ENCODE assay signal across 10 mouse cellular contexts in genomic region chr6:98048671-98049438, GRCm38 (mm10).
DNase-seq lines count a peak whose midpoint lies in the region; ATAC-seq lines count a peak whose summit lies in the region.
"Had no signal": no experiment of that assay in that cellular context is flagged by ENCODE, and none has a peak within 500 bp of the region (broad histone marks: within the 10 kb centered on the region; RNA-seq: fewer than 3 reads in every experiment).

No protein-coding gene starts in this region.

- ATAC-seq in forebrain, embryonic 11.5 days (replicated peaks; ENCODE audit: low FRiP score) = peak; percentile 88
- no peak for ATAC-seq in CD4-positive, CD25-positive, alpha-beta regulatory T cell, adult 4 months

- peak; percentile 5 for DNase-seq in gastrocnemius, postnatal 25 days
- no peak for DNase-seq in gastrocnemius, postnatal 36 days
- peak; percentile 95 for DNase-seq in Muller cell, postnatal 12 days (ENCODE audit: inconsistent ontology term)
- DNase-seq in forebrain, embryonic 11.5 days (ENCODE audit: low spot score) = peak; percentile 68
- peak; percentile 23 to 48 for DNase-seq in left cerebral cortex, adult 9 months (ENCODE audit: low spot score in 2 of 2)
- no peak for DNase-seq in natural killer cell, adult 2 months (ENCODE audit: low spot score in 2 of 2)
- DNase-seq in thymus, postnatal 0 days (ENCODE audit: low spot score) = no peak

- no peak overlapping the region; the same call in 1 of the 2 replicates for H3K27ac ChIP-seq in forebrain, embryonic 11.5 days (ENCODE audit: low read depth, low read length)
- H3K27ac ChIP-seq: limb, embryonic 15.5 days had no signal

- no peaks in the 10 kb centered on the region for H3K9me3 ChIP-seq in forebrain, embryonic 11.5 days (ENCODE audit: control insufficient read depth, low read length)
- H3K9me3 ChIP-seq: limb, embryonic 15.5 days had no signal

- H3K4me1 ChIP-seq in forebrain, embryonic 11.5 days (replicated peaks; ENCODE audit: control insufficient read depth, insufficient read depth, low read length) = peaks cover 8% of the 10 kb centered on the region; the same call in 1 of the 2 replicates

- no peak overlapping the region for H3K4me2 ChIP-seq in forebrain, embryonic 11.5 days (ENCODE audit: low read depth, low read length, severe bottlenecking)
- H3K4me2 ChIP-seq: limb, embryonic 15.5 days had no signal

- 31% methylated on average over 14 of the region's 14 CpGs for WGBS in forebrain, embryonic 11.5 days

- no peak overlapping the region for H3K4me3 ChIP-seq in forebrain, embryonic 11.5 days (ENCODE audit: low read depth, low read length)
- H3K4me3 ChIP-seq: limb, embryonic 15.5 days had no signal

- no peak overlapping the region for H3K9ac ChIP-seq in forebrain, embryonic 11.5 days (ENCODE audit: low read length)
- H3K9ac ChIP-seq: limb, embryonic 15.5 days had no signal

- intact Hi-C loops in gastrocnemius, postnatal 36 days (cut with DNase I) = no loop called here

- no peaks in the 10 kb centered on the region for H3K27me3 ChIP-seq in forebrain, embryonic 11.5 days (ENCODE audit: control insufficient read depth, insufficient read depth, low read length)
- H3K27me3 ChIP-seq: CH12.LX; limb, embryonic 15.5 days had no signal

- H3K36me3 ChIP-seq in forebrain, embryonic 11.5 days (ENCODE audit: control insufficient read depth, insufficient read depth, low read length) = no peaks in the 10 kb centered on the region
- H3K36me3 ChIP-seq: limb, embryonic 15.5 days had no signal

Comparison
In these comparisons a context has a peak if more than half of its experiments do, and no peak if none do; other contexts are left out.
1. DNase-seq: peak in gastrocnemius, postnatal 25 days (single experiment), Muller cell, postnatal 12 days (single experiment), forebrain, embryonic 11.5 days (single experiment) and left cerebral cortex, adult 9 months (2 of 2); none in gastrocnemius, postnatal 36 days (0 of 2), natural killer cell, adult 2 months (0 of 2) and thymus, postnatal 0 days (single experiment).